Mouse (Mus musculus) embryonic facial prominence, embryonic 14.5 days (tissue): ENCODE measurements around the gene Arfgap3. TPM values are rescaled to one million over a fixed set of nuclear protein-coding genes. Genes with fewer than 3 reads are reported as not detected.
A peak's percentile ranks its signal among the peaks of the same experiment; 100 is the strongest.

Experiments
- ATAC-seq: fragments of 200-750 bp; cut with Nextera tagmentation; 2 replicates; pipeline ENCODE4 v1.8.0; 2017; ENCODE audit warnings: low read depth, moderate number of reproducible peaks, moderate TSS enrichment
- DNase-seq: peaks from one replicate; pipeline ENCODE4 v3.0.0-alpha.2; 2015; ENCODE audit warnings: low spot score
- H3K27ac ChIP-seq: fragments of 300-500 bp; sonication (generic); replicated peaks from 2 replicates; pipeline ENCODE4 v1.5.1; 2014; ENCODE audit warnings: low read depth, mild to moderate bottlenecking, low read length, moderate library complexity
- H3K27me3 ChIP-seq: fragments of 300-500 bp; sonication (generic); replicated peaks from 2 replicates; pipeline ENCODE4 v1.6.1; 2014; ENCODE audit warnings: low read length; ENCODE audit not compliant: control insufficient read depth, insufficient read depth
- H3K36me3 ChIP-seq: fragments of 300-500 bp; sonication (generic); 2 replicates; pipeline ENCODE4 v1.6.1; 2014; ENCODE audit warnings: low read length, mixed read lengths; ENCODE audit not compliant: control insufficient read depth, insufficient read depth
- H3K4me1 ChIP-seq: fragments of 300-500 bp; sonication (generic); 2 replicates; pipeline ENCODE4 v1.6.1; 2014; ENCODE audit warnings: antibody characterized with exemption, low read length; ENCODE audit not compliant: control insufficient read depth, insufficient read depth
- H3K4me2 ChIP-seq: fragments of 300-500 bp; sonication (generic); 2 replicates; pipeline ENCODE4 v1.6.1; 2014; ENCODE audit warnings: low read depth, mild to moderate bottlenecking, low read length, moderate library complexity, mixed read lengths
- H3K4me3 ChIP-seq: fragments of 300-500 bp; sonication (generic); 2 replicates; pipeline ENCODE4 v1.5.1; 2014; ENCODE audit warnings: low read depth, mild to moderate bottlenecking, low read length
- H3K9ac ChIP-seq: fragments of 300-500 bp; sonication (generic); 2 replicates; pipeline ENCODE4 v1.6.1; 2014; ENCODE audit warnings: low read depth, mild to moderate bottlenecking, low read length, moderate library complexity, mixed read lengths
- H3K9me3 ChIP-seq: fragments of 300-500 bp; sonication (generic); 2 replicates; pipeline ENCODE4 v1.6.1; 2016; ENCODE audit warnings: low read length; ENCODE audit not compliant: control insufficient read depth
- WGBS: fragments of 180-500 bp; shearing (Covaris S2); extraction: QIAGEN DNeasy Blood & Tissue Kit; methylation state at CpG from one replicate; pipeline ENCODE4 v1.1.7; 2014; 5-methylcytosine and 5-hydroxymethylcytosine counted together
- polyA plus RNA-seq: library from polyadenylated mRNA; unstranded; fragments of >200 nt; fragmentation: Nextera tagmentation; extraction: Ambion mirVana; gene quantifications from 2 replicates; pipeline ENCODE4 v1.2.1, GENCODE M21; 2014

The Arfgap3 gene
- polyA plus RNA-seq, 1 experiment from 2014 or later: 63.3 TPM

GRCm38 (mm10) chr15:83305192-83305921 is 44.7 kb downstream of the Arfgap3 start:
- DNase-seq: no peak
- no peaks in the 10 kb centered on the region for H3K9me3 ChIP-seq
- H3K4me1 ChIP-seq: no peaks in the 10 kb centered on the region
- H3K4me3 ChIP-seq: no peak overlapping the region
- ATAC-seq: no peak
- peaks cover 69% of the 10 kb centered on the region for H3K36me3 ChIP-seq
- WGBS: 69% methylated on average over 12 of the region's 12 CpGs
- 0 out of 2 replicates have a peak overlapping the region, but pooled peaks have one; percentile 14 for H3K9ac ChIP-seq
- H3K4me2 ChIP-seq: no peak overlapping the region
- H3K27me3 ChIP-seq: no peaks in the 10 kb centered on the region
- H3K27ac ChIP-seq: no peak overlapping the region; the same call in 1 of the 2 replicates

DNA sequence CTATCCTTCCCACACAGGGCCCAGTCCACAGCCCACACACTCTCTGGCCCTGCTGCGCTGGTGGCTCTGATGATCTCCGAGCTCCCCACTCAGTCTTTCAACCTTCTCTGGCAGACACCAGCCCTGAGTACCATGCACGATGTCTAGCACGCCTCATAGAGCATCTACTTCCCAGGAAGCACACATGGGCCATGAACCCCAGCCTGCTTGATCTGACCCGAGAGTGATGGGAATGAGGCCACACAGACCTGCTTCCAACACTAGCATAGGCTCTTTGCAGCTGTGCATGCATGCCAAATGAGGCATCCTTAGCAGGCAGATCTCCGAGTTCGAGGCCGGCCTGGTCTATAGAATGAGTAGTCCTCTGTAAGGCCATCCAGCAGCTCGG is 45.2 kb downstream of the Arfgap3 start:
- no peaks in the 10 kb centered on the region for H3K9me3 ChIP-seq
- H3K4me1 ChIP-seq: no peaks in the 10 kb centered on the region
- H3K27me3 ChIP-seq: no peaks in the 10 kb centered on the region
- H3K36me3 ChIP-seq: peaks cover 69% of the 10 kb centered on the region
- WGBS: 90% methylated on average over 9 of the region's 9 CpGs
- H3K9ac ChIP-seq: 0 out of 2 replicates have a peak overlapping the region, but pooled peaks have one; percentile 14
- ATAC-seq: no peak
- H3K27ac ChIP-seq: no peak overlapping the region; the same call in 1 of the 2 replicates
- H3K4me2 ChIP-seq: no peak overlapping the region
- no peak overlapping the region for H3K4me3 ChIP-seq
- DNase-seq: no peak

DNA sequence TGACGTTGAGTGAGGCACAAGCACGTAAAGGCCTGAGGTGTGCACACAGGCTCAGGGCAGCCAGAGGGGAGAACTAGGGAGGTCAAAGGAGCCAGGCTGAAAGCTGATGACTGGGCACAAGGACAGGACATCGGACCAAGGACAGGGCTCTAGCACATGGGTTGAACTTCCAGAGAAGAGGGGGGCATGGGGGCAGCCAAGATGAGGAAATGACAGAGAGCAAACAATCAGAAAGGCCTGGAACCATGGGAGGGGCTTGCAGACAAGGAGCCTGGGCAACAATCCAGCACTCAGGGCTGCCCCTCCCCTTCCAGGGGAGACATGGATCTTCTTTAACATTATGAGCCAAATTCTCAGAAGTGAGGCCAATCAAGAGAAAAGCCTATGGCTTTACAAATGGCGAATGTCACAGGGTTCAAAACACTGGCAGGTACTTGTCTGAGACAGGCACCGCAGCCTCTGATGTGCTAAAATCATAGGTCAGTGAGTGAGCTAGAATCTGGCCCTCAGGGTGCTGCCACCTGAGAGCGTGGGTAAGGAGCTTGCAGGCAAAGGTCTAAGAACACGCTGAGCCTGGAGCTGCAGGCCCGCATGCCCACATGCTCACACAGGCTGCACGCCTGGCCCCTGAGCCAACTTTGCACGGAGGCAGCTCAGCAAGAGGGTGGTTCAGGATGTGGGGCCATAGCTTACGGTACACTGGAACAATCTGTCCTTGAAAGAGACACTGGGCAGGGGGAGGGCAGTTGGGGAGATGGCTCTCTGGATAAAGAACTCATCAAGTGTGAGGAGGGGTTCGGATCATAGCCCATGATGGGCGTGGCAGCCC is 46.2 kb downstream of the Arfgap3 start:
- DNase-seq (peak; percentile 73), ATAC-seq (peak; percentile 34; the same call in 1 of the 2 replicates)
- 70% methylated on average over 13 of the region's 13 CpGs for WGBS
- no peak overlapping the region for H3K4me2 ChIP-seq
- no peak overlapping the region for H3K4me3 ChIP-seq
- H3K27ac ChIP-seq: no peak overlapping the region
- no peaks in the 10 kb centered on the region for H3K4me1 ChIP-seq
- H3K27me3 ChIP-seq: no peaks in the 10 kb centered on the region
- peaks cover 74% of the 10 kb centered on the region for H3K36me3 ChIP-seq
- no peaks in the 10 kb centered on the region for H3K9me3 ChIP-seq
- H3K9ac ChIP-seq: no peak overlapping the region

GRCm38 (mm10) chr15:83299916-83300582 is 50.0 kb downstream of the Arfgap3 start:
- no peak overlapping the region for H3K4me3 ChIP-seq
- H3K9me3 ChIP-seq: no peaks in the 10 kb centered on the region
- 57% methylated on average over 10 of the region's 10 CpGs for WGBS
- H3K4me2 ChIP-seq: no peak overlapping the region
- DNase-seq (no peak), ATAC-seq (no peak)
- H3K27me3 ChIP-seq: no peaks in the 10 kb centered on the region
- no peak overlapping the region for H3K9ac ChIP-seq
- H3K4me1 ChIP-seq: no peaks in the 10 kb centered on the region
- peaks cover 50% of the 10 kb centered on the region for H3K36me3 ChIP-seq
- no peak overlapping the region for H3K27ac ChIP-seq

- Histone ChIP-seq H3K4me3 (no peak overlapping the region), H3K9ac (no peak overlapping the region; the same call in 1 of the 2 replicates), H3K9me3 (no peaks in the 10 kb centered on the region), H3K27ac (no peak overlapping the region), H3K4me1 (no peaks in the 10 kb centered on the region), H3K36me3 (peaks cover 44% of the 10 kb centered on the region), H3K27me3 (no peaks in the 10 kb centered on the region), H3K4me2 (no peak overlapping the region)
- DNase-seq (no peak), ATAC-seq (no peak)
- WGBS: 89% methylated on average over 7 of the region's 7 CpGs
These were observed 50.6 kb downstream of the Arfgap3 start for GRCm38 (mm10) chr15:83299450-83299849.

GRCm38 (mm10) chr15:83298810-83299209 is 51.2 kb downstream of the Arfgap3 start:
- Histone ChIP-seq H3K27me3 (no peaks in the 10 kb centered on the region), H3K27ac (no peak overlapping the region), H3K4me1 (no peaks in the 10 kb centered on the region), H3K4me2 (no peak overlapping the region), H3K9ac (no peak overlapping the region), H3K4me3 (no peak overlapping the region), H3K9me3 (no peaks in the 10 kb centered on the region), H3K36me3 (peaks cover 43% of the 10 kb centered on the region)
- DNase-seq: no peak
- WGBS: 83% methylated on average over 2 of the region's 2 CpGs
- ATAC-seq: no peak

DNA sequence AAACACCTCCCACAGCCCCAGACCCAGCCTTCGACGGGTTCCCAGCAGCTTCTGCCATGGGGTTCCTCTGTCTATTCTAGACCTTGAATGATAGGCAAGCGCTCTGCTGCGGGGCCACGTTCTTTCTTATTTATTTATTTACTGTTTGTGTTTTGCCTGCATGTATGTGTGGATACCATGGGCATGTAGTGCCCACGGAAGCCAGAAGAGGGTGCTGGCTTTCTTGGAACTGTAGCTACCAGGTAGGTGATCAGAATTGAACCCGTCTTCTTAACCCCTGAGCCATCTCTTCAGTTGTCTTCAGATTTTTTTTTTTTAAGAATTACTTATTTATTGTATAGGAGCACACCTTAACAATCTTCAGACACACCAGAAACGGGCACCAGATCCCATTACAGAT is 51.7 kb downstream of the Arfgap3 start:
- Histone ChIP-seq H3K9ac (no peak overlapping the region), H3K27ac (no peak overlapping the region), H3K36me3 (peaks cover 43% of the 10 kb centered on the region), H3K4me3 (no peak overlapping the region), H3K27me3 (no peaks in the 10 kb centered on the region), H3K4me1 (no peaks in the 10 kb centered on the region), H3K4me2 (no peak overlapping the region), H3K9me3 (no peaks in the 10 kb centered on the region)
- DNase-seq: no peak
- no peak for ATAC-seq
- WGBS: 84% methylated on average over 8 of the region's 8 CpGs

GRCm38 (mm10) chr15:83296771-83297311 is 53.2 kb downstream of the Arfgap3 start:
- Histone ChIP-seq H3K4me2 (no peak overlapping the region), H3K4me1 (no peaks in the 10 kb centered on the region), H3K4me3 (no peak overlapping the region), H3K27ac (no peak overlapping the region), H3K9ac (no peak overlapping the region), H3K27me3 (no peaks in the 10 kb centered on the region), H3K36me3 (peaks cover 32% of the 10 kb centered on the region), H3K9me3 (no peaks in the 10 kb centered on the region)
- no peak for DNase-seq
- ATAC-seq: no peak
- 57% methylated on average over 4 of the region's 8 CpGs for WGBS
